Mouse (Mus musculus): ENCODE data around the gene Gm5039. TPM values are rescaled to one million over a fixed set of nuclear protein-coding genes. Genes with fewer than 3 reads are reported as not detected.
"Not testable (repeated sequence)": the region's sequence is repeated elsewhere in the genome, so short reads cannot be mapped to it uniquely, and the experiment has no call there.

Gene Gm5039
- not detected in 2 replicates for polyA plus RNA-seq (2012; rRNA removed)

GRCm38 (mm10) chr12:88323926-88324325, at the start of gene Gm5039:
TSS of gene Gm5039 (minus strand) at chr12:88324026.
- not testable (repeated sequence) for DNase-seq (ENCODE audit: extremely low spot score in 1 of 2, low spot score in 1 of 2)

DNA sequence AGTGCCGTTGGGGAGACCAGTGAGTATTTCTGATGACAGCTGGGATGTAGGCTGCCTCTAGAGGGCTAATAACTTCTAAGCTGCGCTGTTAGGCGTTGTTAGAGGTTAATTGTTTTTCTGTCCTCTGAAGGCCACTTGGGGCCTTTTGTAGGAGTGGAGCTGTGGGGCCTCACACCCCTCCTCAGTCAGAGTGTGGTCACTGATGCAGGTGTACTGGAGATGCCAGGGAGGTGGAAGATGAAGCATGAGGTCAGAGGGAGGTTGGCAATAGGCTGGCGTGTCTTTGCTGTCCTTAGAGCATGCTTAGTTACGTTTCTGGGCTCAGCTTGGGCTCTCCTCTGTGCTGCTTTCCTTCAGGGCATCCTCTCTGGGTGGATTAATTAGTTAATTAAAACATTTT, 48.2 kb upstream of the Gm5039 start:
- no peak for DNase-seq (ENCODE audit: extremely low spot score in 1 of 2, low spot score in 1 of 2)

GRCm38 (mm10) chr12:88370321-88370720, 46.5 kb upstream of the Gm5039 start:
- not testable (repeated sequence) for DNase-seq (ENCODE audit: extremely low spot score in 1 of 2, low spot score in 1 of 2)

DNA sequence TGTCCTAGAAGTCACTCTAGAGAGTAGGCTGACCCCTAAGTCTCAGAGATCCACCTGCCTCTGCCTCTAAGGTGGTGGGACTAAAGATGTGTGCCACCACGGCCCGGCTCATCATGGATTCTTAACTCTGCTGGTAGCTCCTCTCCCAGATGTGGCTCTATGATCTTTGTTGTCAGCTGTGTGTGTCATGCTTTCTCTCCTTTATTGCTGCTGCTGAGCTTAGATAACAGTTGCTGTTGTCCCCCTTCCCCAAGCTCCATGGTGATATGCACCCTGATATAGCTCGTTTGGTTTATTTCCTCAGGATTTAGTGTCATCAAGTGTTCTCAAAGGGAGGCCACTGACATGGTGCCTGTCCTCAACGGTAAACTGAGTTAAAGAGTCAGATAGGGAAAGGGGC, 45.9 kb upstream of the Gm5039 start:
- not testable (repeated sequence) for DNase-seq (ENCODE audit: extremely low spot score in 1 of 2, low spot score in 1 of 2)

DNA sequence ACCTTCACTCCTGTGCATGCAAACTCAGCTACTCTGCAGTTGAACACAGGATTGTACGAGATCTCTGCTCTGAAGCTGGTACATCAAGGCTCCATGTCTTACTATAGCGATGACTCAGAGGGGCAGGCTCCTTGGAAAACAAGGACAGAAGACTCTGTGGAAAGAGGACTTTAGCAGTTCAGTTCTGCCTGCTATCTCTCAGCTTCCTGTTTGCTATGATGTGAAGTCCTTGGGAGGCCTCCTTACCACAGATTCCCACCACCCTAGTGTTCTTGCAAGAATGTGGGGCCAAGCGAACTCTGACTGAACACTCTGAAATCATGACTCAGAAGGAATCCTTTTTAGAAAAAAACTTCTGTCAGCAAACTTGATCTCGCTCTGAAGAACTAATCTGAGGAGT, 44.8 kb upstream of the Gm5039 start:
- DNase-seq (ENCODE audit: extremely low spot score in 1 of 2, low spot score in 1 of 2), result peak in 1 of 2 experiments; percentile 33

GRCm38 (mm10) chr12:88367673-88368072, 43.8 kb upstream of the Gm5039 start:
- no peak for DNase-seq (ENCODE audit: extremely low spot score in 1 of 2, low spot score in 1 of 2)

DNA sequence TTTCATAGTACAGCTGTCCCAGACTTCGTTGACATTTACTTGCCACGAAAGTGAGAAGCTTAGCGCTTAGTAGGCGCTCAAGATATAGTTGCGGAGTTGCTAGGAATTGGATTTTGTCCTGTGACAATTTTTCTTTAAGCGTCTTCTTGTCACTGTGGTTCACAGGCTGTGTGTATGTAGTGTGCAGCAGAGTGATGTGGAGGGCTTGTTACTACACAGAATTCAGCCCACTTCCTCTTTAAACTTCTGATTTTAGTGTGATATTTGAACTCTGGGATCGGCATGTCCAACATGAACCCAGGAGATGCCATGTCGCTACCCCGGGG, 37.3 kb upstream of the Gm5039 start:
- no peak for DNase-seq (ENCODE audit: extremely low spot score in 1 of 2, low spot score in 1 of 2)

GRCm38 (mm10) chr12:88360441-88361119, 36.8 kb upstream of the Gm5039 start, which contains the start of gene Adck1:
TSS of gene Adck1 (plus strand) at chr12:88360554.
- DNase-seq (ENCODE audit: extremely low spot score in 1 of 2, low spot score in 1 of 2), result peak; percentile 94 to 96

DNA sequence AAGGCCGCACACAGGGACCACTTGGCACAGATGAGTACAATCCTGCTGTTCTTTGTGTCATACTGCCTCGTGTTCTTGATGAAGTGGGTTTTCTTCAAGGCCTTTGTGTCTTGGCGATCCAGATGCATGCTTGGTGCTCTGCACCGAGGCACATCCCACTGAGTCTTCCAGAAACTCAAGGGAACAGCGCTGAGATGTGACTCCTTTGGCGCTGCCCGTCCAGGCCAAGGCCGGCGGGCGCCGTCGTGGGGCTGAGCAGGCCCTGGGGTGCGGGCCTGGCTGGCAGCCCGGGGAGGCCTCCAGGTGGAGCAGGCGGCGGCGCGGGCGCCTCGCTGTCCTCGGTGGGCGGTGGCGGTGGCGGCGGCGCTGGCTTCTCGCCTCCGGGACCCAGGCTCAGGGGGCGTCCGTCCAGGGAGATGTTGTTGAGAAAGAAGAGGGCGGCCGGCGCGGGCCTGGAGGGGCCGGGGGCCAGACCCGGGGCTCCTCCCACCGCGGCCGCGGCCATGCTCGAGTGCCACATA, 30.4 kb upstream of the Gm5039 start:
- no peak for DNase-seq (ENCODE audit: extremely low spot score in 1 of 2, low spot score in 1 of 2)

- not testable (repeated sequence) for DNase-seq (ENCODE audit: extremely low spot score in 1 of 2, low spot score in 1 of 2)
Measured at GRCm38 (mm10) chr12:88341286-88341685, 17.5 kb upstream of the Gm5039 start.

GRCm38 (mm10) chr12:88336662-88337413, 13.0 kb upstream of the Gm5039 start:
- DNase-seq (ENCODE audit: extremely low spot score in 1 of 2, low spot score in 1 of 2), result not testable (repeated sequence)

DNA sequence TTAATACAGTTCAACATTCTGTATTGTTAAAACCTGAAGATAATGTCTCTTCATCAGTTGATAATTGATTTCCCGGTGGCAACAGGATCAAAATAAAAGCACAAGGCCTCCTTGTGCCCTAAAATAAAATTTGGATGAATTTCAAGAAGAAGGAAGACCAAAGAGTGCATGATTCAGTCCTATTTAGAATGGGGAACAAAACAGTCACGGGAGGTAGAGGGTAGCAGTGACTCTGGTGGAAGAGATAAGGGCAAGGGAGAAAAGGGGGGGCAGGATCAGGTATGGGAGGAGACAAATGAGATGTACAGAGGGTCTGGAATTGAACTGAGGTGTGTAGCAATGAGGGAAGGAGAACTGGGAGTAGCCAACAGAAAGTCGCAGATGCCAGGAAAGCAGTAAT, 9.3 kb downstream of the Gm5039 start:
- no peak for DNase-seq (ENCODE audit: extremely low spot score in 1 of 2, low spot score in 1 of 2)

DNA sequence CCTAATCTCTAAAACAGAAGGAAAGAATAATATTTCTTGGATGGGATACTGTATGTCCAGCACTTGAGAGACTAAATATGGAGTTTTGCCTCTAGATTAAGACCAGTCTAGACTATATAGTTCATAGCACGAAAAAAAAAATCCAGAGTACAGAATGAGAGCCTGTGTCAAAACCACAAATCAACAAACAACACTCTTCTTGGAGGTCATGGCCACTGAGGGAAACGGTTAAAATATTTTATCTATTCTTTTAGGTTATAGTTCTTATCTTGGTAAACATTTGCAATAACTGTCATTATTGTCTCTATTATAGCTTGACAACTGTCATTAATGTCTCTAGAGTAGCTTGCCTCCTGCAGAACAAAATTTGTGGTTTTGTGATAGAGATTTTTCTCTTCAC, 26.7 kb downstream of the Gm5039 start:
- DNase-seq (ENCODE audit: extremely low spot score in 1 of 2, low spot score in 1 of 2), result not testable (repeated sequence)

GRCm38 (mm10) chr12:88293082-88293481, 30.7 kb downstream of the Gm5039 start:
- DNase-seq (ENCODE audit: extremely low spot score in 1 of 2, low spot score in 1 of 2), result not testable (repeated sequence)

DNA sequence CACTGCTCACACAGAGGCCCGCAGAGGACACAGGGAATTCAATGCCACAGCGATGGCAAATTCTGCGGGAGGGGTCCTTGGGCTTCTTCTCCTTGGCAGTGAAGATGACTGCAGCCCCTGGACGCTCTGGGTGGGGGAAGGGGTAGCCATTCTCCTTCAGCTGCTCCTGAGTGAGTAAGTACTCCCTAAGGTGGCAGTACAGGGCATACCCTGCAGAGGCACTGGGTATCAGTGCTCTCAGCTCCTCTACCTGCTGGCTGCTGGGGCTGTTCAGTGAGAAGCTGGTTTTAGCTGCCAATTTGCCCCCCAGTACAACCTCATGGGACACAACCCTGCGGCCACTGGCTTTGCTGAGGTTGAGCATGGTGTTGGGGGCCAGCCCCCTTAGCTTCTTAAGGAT, 38.6 kb downstream of the Gm5039 start:
- not testable (repeated sequence) for DNase-seq (ENCODE audit: extremely low spot score in 1 of 2, low spot score in 1 of 2)

DNA sequence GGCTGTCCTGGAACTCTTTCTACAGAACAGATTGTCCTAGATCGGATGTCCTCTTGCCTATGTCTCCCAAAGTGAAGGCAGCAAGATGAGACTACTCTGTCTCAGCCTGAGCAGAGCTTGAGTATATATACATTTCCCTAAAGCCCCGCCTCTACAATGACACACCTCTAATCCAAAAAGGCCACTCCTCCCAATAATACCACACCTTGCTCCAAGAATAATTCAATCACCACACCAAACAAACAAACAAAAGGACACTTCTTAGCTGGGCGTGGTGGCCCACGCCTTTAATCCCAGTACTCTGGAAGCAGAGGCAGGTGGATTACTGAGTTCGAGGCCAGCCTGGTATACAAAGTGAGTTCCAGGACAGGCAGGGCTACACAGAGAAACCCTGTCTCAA, 49.4 kb downstream of the Gm5039 start, which contains the start of gene Gm5662:
Gene Gm5662, minus strand, starts transcription at position 101 of the 400 bp plus-strand sequence.
- DNase-seq (ENCODE audit: extremely low spot score in 1 of 2, low spot score in 1 of 2), result not testable (repeated sequence)

Other genes with a start within 250 kb of the Gm5039 start
- gene Gm16368, start 240.3 kb downstream of the Gm5039 start, polyA plus RNA-seq (2012; rRNA removed), result not detected in 2 replicates
- gene Gm10436, start 141.9 kb downstream of the Gm5039 start, polyA plus RNA-seq (2012; rRNA removed), result not detected in 2 replicates
- gene Gm8332, start 73.9 kb downstream of the Gm5039 start, polyA plus RNA-seq (2012; rRNA removed), result not detected in 2 replicates
- gene Gm5662, start 49.5 kb downstream of the Gm5039 start, polyA plus RNA-seq (2012; rRNA removed), result not detected in 2 replicates
- 44.6 and 46.9 TPM in 2 replicates for gene Adck1, start 36.5 kb upstream of the Gm5039 start, polyA plus RNA-seq (2012; rRNA removed)

All from frontal cortex, adult 2 months (tissue).